Mouse (Mus musculus) kidney, adult 2 months (tissue): ENCODE results near the gene Zfp652.

Experiments used
- CTCF ChIP-seq: fragments of 200-500 bp; conservative IDR thresholded peaks from 2 replicates; pipeline ENCODE4 v1.5.1; 2011; ENCODE audit warnings: low read depth, mild to moderate bottlenecking, control low read depth, low read length, moderate library complexity, mixed read lengths; ENCODE audit not compliant: insufficient read depth, insufficient read length
- POLR2A ChIP-seq: fragments of 200-500 bp; IDR thresholded peaks from one replicate; pipeline ENCODE4 v1.6.1; 2011; ENCODE audit warnings: low read depth, low read length, control low read depth

DNA sequence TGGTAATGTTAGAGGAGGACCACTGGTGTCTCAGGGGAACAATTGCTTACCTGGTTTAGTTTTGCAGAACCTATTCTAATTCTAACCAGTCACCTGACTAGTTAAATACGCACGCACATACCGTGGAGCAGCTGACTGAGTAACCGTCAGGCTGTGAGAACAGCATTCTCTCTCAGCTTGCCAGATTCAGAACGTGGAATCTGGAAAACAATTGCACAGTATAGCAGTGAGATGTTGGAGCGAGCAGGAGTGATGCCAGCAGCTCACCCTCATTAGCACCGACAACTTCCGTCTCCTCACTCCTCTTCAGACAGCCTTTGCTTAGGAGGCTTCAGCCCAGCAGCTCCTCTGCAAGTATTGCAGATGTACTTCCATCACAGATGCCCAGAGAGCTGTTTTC, 3.7 kb downstream of the Zfp652 start:
- no peak for TF ChIP-seq CTCF
- TF ChIP-seq POLR2A: no peak
